Mouse (Mus musculus) mouse trophoblast stem cell (cell line): ENCODE data around the gene Itgb7.

ENCODE experiments used
- in situ Hi-C, 2 experiments: fragments of 300-500 bp; cut with MseI, MboI; formaldehyde crosslinking; loops; 2 replicates in 1 of 2; 3 replicates in 1 of 2; pipeline ENCODE4 v1.15.1; 2025

The Itgb7 gene

GRCm38 (mm10) chr15:102249251-102249691, 17.5 kb upstream of the Itgb7 start:
- in situ Hi-C loops: no loop called here

GRCm38 (mm10) chr15:102248812-102249191, 17.1 kb upstream of the Itgb7 start:
- in situ Hi-C loops: no loop called here

- in situ Hi-C loops: no loop called here
Measured at GRCm38 (mm10) chr15:102248131-102248811, 16.5 kb upstream of the Itgb7 start.

- in situ Hi-C loops: no loop called here
Measured at GRCm38 (mm10) chr15:102247252-102248130, 15.7 kb upstream of the Itgb7 start.

GRCm38 (mm10) chr15:102246866-102247251, 15.1 kb upstream of the Itgb7 start:
- in situ Hi-C loops: no loop called here

GRCm38 (mm10) chr15:102245891-102246741, 14.4 kb upstream of the Itgb7 start:
- in situ Hi-C loops: no loop called here

GRCm38 (mm10) chr15:102245461-102245881, 13.7 kb upstream of the Itgb7 start:
- in situ Hi-C loops: no loop called here

- in situ Hi-C loops: no loop called here
Measured at GRCm38 (mm10) chr15:102244306-102245191, 12.8 kb upstream of the Itgb7 start.

- in situ Hi-C loops: no loop called here
Measured at GRCm38 (mm10) chr15:102243229-102244190, 11.8 kb upstream of the Itgb7 start.

GRCm38 (mm10) chr15:102242404-102243228, 10.9 kb upstream of the Itgb7 start:
- in situ Hi-C loops: no loop called here

- in situ Hi-C loops: no loop called here
Measured at GRCm38 (mm10) chr15:102240607-102241006, 8.9 kb upstream of the Itgb7 start.

GRCm38 (mm10) chr15:102239851-102240250, 8.1 kb upstream of the Itgb7 start:
- in situ Hi-C loops: loop anchor here in 1 of 2 experiments (5.0 kb wide), 1 partner anchor 32 kb away; the partner anchor contains the start of gene Gm9918

- in situ Hi-C loops: loop anchor here in 1 of 2 experiments (5.0 kb wide), 1 partner anchor 33 kb away; the partner anchor contains the start of gene Gm9918
Measured at GRCm38 (mm10) chr15:102239260-102239590, 7.5 kb upstream of the Itgb7 start.

- in situ Hi-C loops: loop anchor here in 1 of 2 experiments (5.0 kb wide), 1 partner anchor 34 kb away; the partner anchor contains the start of gene Gm9918
Measured at GRCm38 (mm10) chr15:102238543-102239259, 7.0 kb upstream of the Itgb7 start.

GRCm38 (mm10) chr15:102235371-102236027, 3.8 kb upstream of the Itgb7 start:
- in situ Hi-C loops: loop anchor here in 1 of 2 experiments (5.0 kb wide), 1 partner anchor 37 kb away; the partner anchor contains the start of gene Gm9918

- in situ Hi-C loops: no loop called here
Measured at GRCm38 (mm10) chr15:102233896-102234295, 2.2 kb upstream of the Itgb7 start.

GRCm38 (mm10) chr15:102232764-102233163, 1.0 kb upstream of the Itgb7 start:
- in situ Hi-C loops: no loop called here
